ENCODE assay signal across 14 mouse cellular contexts in the genomic region with DNA sequence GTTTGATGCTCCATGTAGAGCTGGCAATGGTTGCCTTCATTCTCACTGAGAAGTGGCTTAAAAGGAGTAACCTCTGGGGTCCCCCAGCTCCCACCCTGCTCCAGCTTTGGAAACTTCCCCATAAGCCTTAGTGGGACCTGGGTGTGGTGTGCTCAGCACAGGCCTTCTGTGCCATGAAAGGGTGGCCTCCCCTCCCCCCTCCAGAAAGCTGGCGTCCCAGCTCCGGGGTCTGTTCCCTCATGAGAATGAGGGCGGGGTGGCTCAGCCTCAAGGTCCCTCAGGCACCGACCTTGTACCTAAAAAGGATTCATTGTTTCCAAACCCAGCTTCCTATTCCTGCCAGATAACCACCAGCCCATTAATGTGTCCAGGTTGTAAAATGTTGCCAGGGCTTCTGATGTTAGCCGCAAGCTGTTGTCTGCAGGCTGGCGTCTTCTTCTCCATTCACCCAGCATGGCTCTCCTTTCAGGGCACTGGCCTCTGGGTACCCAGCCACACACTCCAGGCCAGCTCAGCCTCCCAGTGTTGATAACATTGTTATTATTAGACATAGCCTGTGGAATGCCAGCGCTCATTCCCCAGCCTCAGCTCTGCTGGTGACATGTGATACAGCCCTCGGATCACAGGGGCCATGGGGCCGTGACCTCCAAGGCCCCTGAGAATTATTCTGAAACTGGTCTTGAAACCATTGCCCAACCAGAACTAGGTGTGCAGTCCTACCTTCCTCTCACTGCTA.
A peak's percentile ranks its signal among the peaks of the same experiment; 100 is the strongest.
DNase-seq lines count a peak whose midpoint lies in the region; ATAC-seq and TF ChIP-seq lines count a peak whose summit lies in the region.
"Had no signal": no experiment of that assay in that cellular context is flagged by ENCODE, and none has a peak within 500 bp of the region (broad histone marks: within the 10 kb centered on the region; RNA-seq: fewer than 3 reads in every experiment).

No protein-coding gene starts in this region.

- no peak overlapping the region for H3K4me2 ChIP-seq in liver, postnatal 0 days (ENCODE audit: low read depth, low read length)
- peak overlapping the region; percentile 40 for H3K4me2 ChIP-seq in heart, embryonic 14.5 days (ENCODE audit: low read length)
- H3K4me2 ChIP-seq in forebrain, embryonic 14.5 days (ENCODE audit: low read length) = no peak overlapping the region
- H3K4me2 ChIP-seq: embryonic facial prominence, embryonic 13.5 days; limb, embryonic 12.5 days had no signal

- H3K4me1 ChIP-seq in liver, postnatal 0 days (ENCODE audit: insufficient read depth) = peaks cover 5% of the 10 kb centered on the region
- H3K4me1 ChIP-seq in heart, adult 2 months (ENCODE audit: control insufficient read depth, insufficient read depth, low read length) = no peaks in the 10 kb centered on the region; the same call in 1 of the 2 replicates
- peaks cover 25 to 27% of the 10 kb centered on the region in 2 experiments for H3K4me1 ChIP-seq in heart, embryonic 14.5 days (ENCODE audit: control insufficient read depth in 2 of 2, insufficient read depth in 2 of 2, low read length in 2 of 2)
- no peaks in the 10 kb centered on the region for H3K4me1 ChIP-seq in forebrain, embryonic 14.5 days (ENCODE audit: control insufficient read depth, insufficient read depth, low read length)

- no peak for TF ChIP-seq EP300 in liver, postnatal 0 days (IDR thresholded peaks at IDR 0.05; ENCODE audit: low read depth)
- TF ChIP-seq EP300 in heart, adult 2 months (IDR thresholded peaks at IDR 0.05; ENCODE audit: insufficient read depth, low read depth, low read length) = peak; percentile 49; the same call in 1 of the 2 replicates

- TF ChIP-seq CTCF in liver, postnatal 0 days (IDR thresholded peaks at IDR 0.05; ENCODE audit: low read depth) = no peak
- TF ChIP-seq CTCF in heart, adult 2 months (IDR thresholded peaks at IDR 0.05) = peak; percentile 23; the same call in 1 of the 2 replicates

- WGBS in liver, postnatal 0 days (ENCODE audit: insufficient replicate concordance) = 54% methylated on average over 9 of the region's 9 CpGs
- WGBS in heart, adult 2 months = 23% methylated on average over 9 of the region's 9 CpGs
- 8% methylated on average over 9 of the region's 9 CpGs for WGBS in heart, embryonic 14.5 days
- WGBS in forebrain, embryonic 14.5 days = 82% methylated on average over 9 of the region's 9 CpGs

- 0 out of 2 replicates have a peak overlapping the region, but pooled peaks have one; percentile 6 for H3K27ac ChIP-seq in liver, postnatal 0 days (ENCODE audit: low read depth)
- H3K27ac ChIP-seq in heart, adult 2 months = peak overlapping the region; percentile 57
- peak overlapping the region; percentile 95 for H3K27ac ChIP-seq in heart, embryonic 14.5 days (replicated peaks in 1 of 2; ENCODE audit: control insufficient read depth in 1 of 2, insufficient read depth in 1 of 2, low read depth in 2 of 2, low read length in 2 of 2)
- no peak overlapping the region for H3K27ac ChIP-seq in forebrain, embryonic 14.5 days (ENCODE audit: low read depth, low read length)
- H3K27ac ChIP-seq: embryonic facial prominence, embryonic 13.5 days; forebrain, embryonic 10.5 days; kidney, postnatal 0 days; limb, embryonic 12.5 days had no signal

- no peaks in the 10 kb centered on the region for H3K79me2 ChIP-seq in heart, adult 2 months (replicated peaks; ENCODE audit: control insufficient read depth, insufficient read depth, low read length)

- no peaks in the 10 kb centered on the region for H3K27me3 ChIP-seq in liver, postnatal 0 days (ENCODE audit: insufficient read depth, low read length)
- H3K27me3 ChIP-seq in heart, adult 2 months (ENCODE audit: control insufficient read depth, insufficient read depth, low read length) = no peaks in the 10 kb centered on the region
- H3K27me3 ChIP-seq in heart, embryonic 14.5 days (ENCODE audit: control insufficient read depth, insufficient read depth, low read length) = no peaks in the 10 kb centered on the region
- no peaks in the 10 kb centered on the region for H3K27me3 ChIP-seq in forebrain, embryonic 14.5 days (replicated peaks; ENCODE audit: control insufficient read depth, insufficient read depth, low read length)
- H3K27me3 ChIP-seq: CH12.LX; embryonic facial prominence, embryonic 13.5 days had no signal

- intact Hi-C loops in heart, adult 2 months (cut with DNase I) = no loop called here

- DNase-seq in liver, postnatal 0 days = no peak
- DNase-seq in liver = no peak
- peak; percentile 25 to 52 for DNase-seq in heart, adult 2 months
- DNase-seq in mesoderm, embryonic 11.5 days (ENCODE audit: low read depth, low spot score) = peak; percentile 39
- DNase-seq in spleen, postnatal 14 days (ENCODE audit: low spot score in 2 of 2) = no peak
- DNase-seq in forebrain, embryonic 14.5 days (ENCODE audit: low spot score) = no peak
- DNase-seq: cerebellum, postnatal 10 days had no signal

- 0 out of 2 replicates have a peak, but pooled peaks have one; percentile 21 for TF ChIP-seq POLR2A in heart, adult 2 months (IDR thresholded peaks at IDR 0.05; ENCODE audit: insufficient read depth, low read depth, low read length)

- H3K9me3 ChIP-seq in liver, postnatal 0 days (ENCODE audit: low read length) = no peaks in the 10 kb centered on the region
- no peaks in the 10 kb centered on the region for H3K9me3 ChIP-seq in heart, embryonic 14.5 days (ENCODE audit: control insufficient read depth, low read length)
- no peaks in the 10 kb centered on the region for H3K9me3 ChIP-seq in forebrain, embryonic 14.5 days (replicated peaks; ENCODE audit: control insufficient read depth, low read length)
- H3K9me3 ChIP-seq: forebrain, embryonic 10.5 days; limb, embryonic 12.5 days had no signal

- ATAC-seq in liver, postnatal 0 days = no peak
- peak; percentile 91 for ATAC-seq in heart, embryonic 14.5 days (ENCODE audit: insufficient number of reproducible peaks, insufficient read depth, low FRiP score, low read depth)
- no peak for ATAC-seq in forebrain, embryonic 14.5 days
- ATAC-seq: Patski had no signal

- no peaks in the 10 kb centered on the region for H3K36me3 ChIP-seq in liver, postnatal 0 days (replicated peaks; ENCODE audit: insufficient read depth, low read length)
- H3K36me3 ChIP-seq in heart, adult 2 months (ENCODE audit: control insufficient read depth, insufficient read depth, low read length) = no peaks in the 10 kb centered on the region
- no peaks in the 10 kb centered on the region for H3K36me3 ChIP-seq in heart, embryonic 14.5 days (ENCODE audit: control insufficient read depth, insufficient read depth, low read length)
- H3K36me3 ChIP-seq in forebrain, embryonic 14.5 days (ENCODE audit: control insufficient read depth, insufficient read depth, low read length) = no peaks in the 10 kb centered on the region
- H3K36me3 ChIP-seq: embryonic facial prominence, embryonic 13.5 days; forebrain, embryonic 10.5 days; limb, embryonic 12.5 days had no signal

- H3K4me3 ChIP-seq in liver, postnatal 0 days (ENCODE audit: low read depth, low read length) = no peak overlapping the region
- no peak overlapping the region for H3K4me3 ChIP-seq in heart, adult 2 months
- no peak overlapping the region for H3K4me3 ChIP-seq in heart, embryonic 14.5 days (ENCODE audit: control insufficient read depth in 1 of 2, insufficient read depth in 1 of 2, low read depth in 1 of 2, low read length in 2 of 2)
- no peak overlapping the region for H3K4me3 ChIP-seq in forebrain, embryonic 14.5 days (ENCODE audit: low read depth, low read length)
- H3K4me3 ChIP-seq: embryonic facial prominence, embryonic 13.5 days; forebrain, embryonic 10.5 days; limb, embryonic 12.5 days had no signal

- H3K9ac ChIP-seq in liver, postnatal 0 days (replicated peaks) = no peak overlapping the region
- H3K9ac ChIP-seq in heart, adult 2 months (ENCODE audit: low read depth, low read length) = no peak overlapping the region
- peak overlapping the region; percentile 39; the same call in 1 of the 2 replicates for H3K9ac ChIP-seq in heart, embryonic 14.5 days (ENCODE audit: low read length)
- H3K9ac ChIP-seq in forebrain, embryonic 14.5 days (ENCODE audit: low read length) = no peak overlapping the region
- H3K9ac ChIP-seq: embryonic facial prominence, embryonic 13.5 days; limb, embryonic 12.5 days had no signal

Comparison
In these comparisons a context has a peak if more than half of its experiments do, and no peak if none do; other contexts are left out.
1. DNase-seq: peak in heart, adult 2 months (2 of 2) and mesoderm, embryonic 11.5 days (single experiment); none in liver, postnatal 0 days (single experiment), liver (single experiment), spleen, postnatal 14 days (0 of 2) and forebrain, embryonic 14.5 days (single experiment).